Mouse (Mus musculus) forebrain, postnatal 0 days (tissue): Measurements from ENCODE around the gene Retreg3. TPM values are rescaled to one million over a fixed set of nuclear protein-coding genes. Genes with fewer than 3 reads are reported as not detected.

ENCODE experiments used
- ATAC-seq: fragments of 200-750 bp; cut with Nextera tagmentation; 2 replicates; pipeline ENCODE4 v1.8.0; 2017; ENCODE audit warnings: mild to moderate bottlenecking, moderate library complexity
- DNase-seq: peaks from one replicate; pipeline ENCODE4 v3.0.0-alpha.2; 2015
- H3K27ac ChIP-seq: fragments of 300-500 bp; sonication (generic); 2 replicates; pipeline ENCODE4 v1.5.1; 2014; ENCODE audit warnings: low read depth, mild to moderate bottlenecking, antibody characterized with exemption, low read length, moderate library complexity, mixed read lengths
- H3K27me3 ChIP-seq: fragments of 300-500 bp; sonication (generic); 2 replicates; pipeline ENCODE4 v1.6.1; 2014; ENCODE audit warnings: mild to moderate bottlenecking, low read length, mixed read lengths; ENCODE audit not compliant: insufficient read depth
- H3K36me3 ChIP-seq: fragments of 300-500 bp; sonication (generic); 2 replicates; pipeline ENCODE4 v1.6.1; 2014; ENCODE audit warnings: mild to moderate bottlenecking, moderate library complexity; ENCODE audit not compliant: insufficient read depth
- H3K4me1 ChIP-seq: fragments of 300-500 bp; sonication (generic); 2 replicates; pipeline ENCODE4 v1.6.1; 2014; ENCODE audit warnings: antibody characterized with exemption; ENCODE audit not compliant: insufficient read depth
- H3K4me2 ChIP-seq: fragments of 300-500 bp; sonication (generic); 2 replicates; pipeline ENCODE4 v1.6.1; 2014; ENCODE audit warnings: low read depth, mild to moderate bottlenecking, moderate library complexity
- H3K4me3 ChIP-seq: fragments of 300-500 bp; sonication (generic); 2 replicates; pipeline ENCODE4 v1.5.1; 2014; ENCODE audit warnings: low read depth, low read length, mixed read lengths
- H3K9ac ChIP-seq: fragments of 300-500 bp; sonication (generic); 2 replicates; pipeline ENCODE4 v1.6.1; 2014; ENCODE audit warnings: mild to moderate bottlenecking
- H3K9me3 ChIP-seq: fragments of 300-500 bp; sonication (generic); 2 replicates; pipeline ENCODE4 v1.6.1; 2016; ENCODE audit warnings: low read length
- CTCF ChIP-seq: sonication (generic); IDR thresholded peaks from 2 replicates; pipeline ENCODE4 v1.5.1; 2016; ENCODE audit warnings: antibody characterized with exemption, control low read depth, low read depth
- WGBS: fragments of 180-500 bp; shearing (Covaris S2); extraction: QIAGEN DNeasy Blood & Tissue Kit; methylation state at CpG from one replicate; pipeline ENCODE4 v1.1.7; 2014; 5-methylcytosine and 5-hydroxymethylcytosine counted together
- polyA plus RNA-seq: library from polyadenylated mRNA; unstranded; fragments of >200 nt; fragmentation: Nextera tagmentation; extraction: Ambion mirVana; gene quantifications from 2 replicates; pipeline ENCODE4 v1.2.1, GENCODE M21; 2015
- total RNA-seq: library from RNA; depleted of rRNA; stranded (reverse); fragments of >200 nt; gene quantifications from 2 replicates; pipeline ENCODE4 v1.2.3, GENCODE M21; 2014

The Retreg3 gene
- total and polyA plus RNA-seq, 2 experiments from 2014 or later: 23.2 to 59.0 TPM

GRCm38 (mm10) chr11:101112186-101112585 lies 7.5 kb downstream of the Retreg3 start:
- H3K27ac ChIP-seq: no peak overlapping the region
- WGBS: 88% methylated on average over 3 of the region's 3 CpGs
- no peaks in the 10 kb centered on the region for H3K27me3 ChIP-seq
- no peak for TF ChIP-seq CTCF
- H3K9ac ChIP-seq: no peak overlapping the region
- H3K9me3 ChIP-seq: no peaks in the 10 kb centered on the region
- DNase-seq (no peak), ATAC-seq (no peak)
- no peak overlapping the region for H3K4me2 ChIP-seq
- H3K4me3 ChIP-seq: no peak overlapping the region
- 0 out of 2 replicates have a peak, but pooled peaks cover 3% of the 10 kb centered on the region for H3K36me3 ChIP-seq
- H3K4me1 ChIP-seq: no peaks in the 10 kb centered on the region

- Histone ChIP-seq H3K4me2 (no peak overlapping the region), H3K9me3 (no peaks in the 10 kb centered on the region), H3K4me3 (no peak overlapping the region), H3K27ac (no peak overlapping the region), H3K4me1 (no peaks in the 10 kb centered on the region), H3K36me3 (0 out of 2 replicates have a peak, but pooled peaks cover 3% of the 10 kb centered on the region), H3K27me3 (no peaks in the 10 kb centered on the region), H3K9ac (no peak overlapping the region)
- DNase-seq (no peak), ATAC-seq (no peak)
- TF ChIP-seq CTCF: no peak
- 92% methylated on average over 4 of the region's 4 CpGs for WGBS
Observed at GRCm38 (mm10) chr11:101111178-101111577, 8.5 kb downstream of the Retreg3 start.

GRCm38 (mm10) chr11:101110708-101111107 lies 9.0 kb downstream of the Retreg3 start:
- no peak for TF ChIP-seq CTCF
- no peak overlapping the region; the same call in 1 of the 2 replicates for H3K9ac ChIP-seq
- 69% methylated on average over 5 of the region's 5 CpGs for WGBS
- no peaks in the 10 kb centered on the region for H3K4me1 ChIP-seq
- no peak for DNase-seq
- no peak overlapping the region for H3K27ac ChIP-seq
- H3K27me3 ChIP-seq: no peaks in the 10 kb centered on the region
- H3K36me3 ChIP-seq: 0 out of 2 replicates have a peak, but pooled peaks cover 3% of the 10 kb centered on the region
- ATAC-seq: no peak
- H3K4me3 ChIP-seq: no peak overlapping the region
- no peak overlapping the region for H3K4me2 ChIP-seq
- no peaks in the 10 kb centered on the region for H3K9me3 ChIP-seq

- no peak for TF ChIP-seq CTCF
- ATAC-seq: no peak
- H3K36me3 ChIP-seq: 0 out of 2 replicates have a peak, but pooled peaks cover 3% of the 10 kb centered on the region
- DNase-seq: no peak
- H3K4me3 ChIP-seq: no peak overlapping the region
- H3K27ac ChIP-seq: no peak overlapping the region
- H3K9me3 ChIP-seq: no peaks in the 10 kb centered on the region
- H3K4me2 ChIP-seq: no peak overlapping the region
- H3K4me1 ChIP-seq: no peaks in the 10 kb centered on the region
- H3K9ac ChIP-seq: no peak overlapping the region
- H3K27me3 ChIP-seq: no peaks in the 10 kb centered on the region
- WGBS: 51% methylated on average over 4 of the region's 4 CpGs
Observed at GRCm38 (mm10) chr11:101109351-101109750, 10.3 kb downstream of the Retreg3 start.

- ATAC-seq (no peak), DNase-seq (no peak)
- H3K4me3 ChIP-seq: no peak overlapping the region
- no peaks in the 10 kb centered on the region for H3K27me3 ChIP-seq
- no peaks in the 10 kb centered on the region for H3K9me3 ChIP-seq
- 91% methylated on average over 5 of the region's 5 CpGs for WGBS
- H3K36me3 ChIP-seq: peaks cover 62% of the 10 kb centered on the region
- H3K27ac ChIP-seq: no peak overlapping the region
- no peak for TF ChIP-seq CTCF
- no peak overlapping the region for H3K9ac ChIP-seq
- H3K4me2 ChIP-seq: no peak overlapping the region
- H3K4me1 ChIP-seq: no peaks in the 10 kb centered on the region
Observed at GRCm38 (mm10) chr11:101103011-101103410, 16.7 kb downstream of the Retreg3 start.

GRCm38 (mm10) chr11:101098231-101098630 lies 21.5 kb downstream of the Retreg3 start:
- H3K4me3 ChIP-seq: no peak overlapping the region
- DNase-seq: no peak
- 92% methylated on average over 8 of the region's 8 CpGs for WGBS

DNA sequence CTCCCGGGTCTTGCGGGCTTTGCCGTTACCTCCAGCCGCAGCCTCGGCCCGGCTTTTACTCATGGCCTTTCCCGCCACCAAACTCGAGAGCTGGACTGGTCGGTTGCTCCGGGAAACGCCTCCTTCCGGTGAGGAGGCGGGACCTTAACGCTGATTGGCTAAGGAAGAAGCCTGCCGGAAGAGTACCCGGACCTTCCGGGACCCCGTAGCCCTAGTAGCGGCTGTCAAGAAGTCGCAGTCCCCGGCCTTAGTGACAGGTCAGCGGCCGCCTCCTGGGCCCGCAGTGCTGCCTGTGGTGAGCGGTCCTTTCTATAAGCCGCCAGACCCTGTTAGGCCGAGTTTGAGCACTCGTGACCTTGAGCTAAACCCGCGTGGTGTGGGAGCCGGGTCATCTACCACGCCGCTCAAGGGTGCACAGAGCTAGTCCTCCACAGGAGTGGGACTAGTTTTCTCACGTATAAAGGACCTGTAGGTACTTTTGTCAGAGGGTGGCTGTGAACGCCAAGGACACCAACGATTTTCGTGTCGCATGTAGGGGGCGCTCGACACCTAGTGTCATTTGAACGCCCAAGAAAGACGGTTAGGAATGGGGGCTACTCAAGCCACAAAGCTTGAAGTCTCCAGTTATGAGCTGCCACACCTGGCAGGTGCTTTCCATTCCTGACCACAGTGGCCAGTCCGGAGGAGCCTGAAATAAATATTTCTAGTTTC lies 24.2 kb downstream of the Retreg3 start, which contains the start of gene Psmc3ip:
Psmc3ip (minus strand) TSS at position 123 of the 711 bp plus-strand sequence.
- Histone ChIP-seq H3K4me1 (no peaks in the 10 kb centered on the region; the same call in 1 of the 2 replicates), H3K27me3 (no peaks in the 10 kb centered on the region), H3K27ac (peak within 1 kb of the TSS; percentile 81), H3K4me2 (peak within 1 kb of the TSS; percentile 79), H3K9me3 (no peaks in the 10 kb centered on the region), H3K4me3 (peak within 1 kb of the TSS; percentile 56), H3K9ac (peak within 1 kb of the TSS; percentile 57), H3K36me3 (peaks cover 73% of the 10 kb centered on the region)
- under 1% methylated on average over 43 of the region's 43 CpGs for WGBS
- TF ChIP-seq CTCF: peak; percentile 86
- ATAC-seq (peak; percentile 99), DNase-seq (peak; percentile 94)

More at GRCm38 (mm10) chr11:101098231-101098630, 21.5 kb downstream of the Retreg3 start:
- H3K27me3 ChIP-seq: no peaks in the 10 kb centered on the region
- no peaks in the 10 kb centered on the region for H3K9me3 ChIP-seq
- no peak for TF ChIP-seq CTCF
- no peak overlapping the region for H3K27ac ChIP-seq
- no peak overlapping the region for H3K9ac ChIP-seq
- H3K4me2 ChIP-seq: no peak overlapping the region
- no peak for ATAC-seq
- peaks cover 73% of the 10 kb centered on the region for H3K36me3 ChIP-seq
- H3K4me1 ChIP-seq: no peaks in the 10 kb centered on the region; the same call in 1 of the 2 replicates
